Mouse (Mus musculus) lung, postnatal 0 days (tissue): ENCODE measurements at regions not wholly inside any gene's neighbourhood (a gene's known extent, or its start where the extent isn't known, plus 50 kb on each side); places are given as distances from the start of the nearest gene placed in this dataset.

Source experiments
- CTCF ChIP-seq: IDR thresholded peaks from 2 replicates; pipeline ENCODE4 v1.5.1; 2016; ENCODE audit warnings: antibody characterized with exemption, mild to moderate bottlenecking
- EP300 ChIP-seq: IDR thresholded peaks from 2 replicates; pipeline ENCODE4 v1.6.1; 2016; ENCODE audit warnings: antibody characterized with exemption, mild to moderate bottlenecking, control low read depth

DNA sequence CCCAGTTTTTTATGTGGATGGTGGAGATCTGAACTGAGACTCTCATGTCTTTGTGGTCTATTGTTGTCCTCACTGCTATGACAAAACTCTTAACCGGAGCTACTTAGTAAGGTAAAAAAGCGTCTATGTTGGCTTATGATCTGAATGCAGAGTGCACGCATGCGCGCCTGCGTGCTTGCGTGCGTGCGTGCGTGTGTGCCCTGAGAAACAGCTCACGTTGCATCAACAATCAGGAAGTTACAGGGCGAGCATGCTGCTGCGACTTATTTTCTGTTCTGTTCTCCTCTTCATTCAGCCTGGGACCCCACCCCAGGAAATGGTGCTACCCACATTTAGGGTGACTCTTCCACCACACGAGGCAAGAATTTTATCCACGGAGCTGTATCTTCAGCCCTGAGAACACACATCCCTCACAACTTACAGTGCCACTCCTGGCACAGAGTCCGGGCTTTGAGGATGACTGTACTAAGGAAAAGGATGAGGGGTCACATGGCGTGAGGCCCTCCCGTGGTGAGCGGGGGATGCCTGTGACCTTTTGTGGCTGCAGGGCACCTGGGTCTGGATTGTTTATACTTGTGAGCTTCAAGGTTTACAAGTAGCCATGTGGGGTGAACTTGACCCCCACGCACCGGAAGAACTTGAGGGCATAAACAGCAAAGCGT is 213.4 kb downstream of the Gadd45g start:
- TF ChIP-seq CTCF (no peak), EP300 (no peak)
